Mouse (Mus musculus) CD4-positive, CD25-positive, alpha-beta regulatory T cell, adult 2 months (primary cell): ENCODE data around the gene Insig2.

ENCODE experiments used
- DNase-seq: peaks from one replicate; pipeline ENCODE4 v3.0.0-alpha.2; 2012; ENCODE audit warnings: low read depth, low spot score

Insig2 gene

DNA sequence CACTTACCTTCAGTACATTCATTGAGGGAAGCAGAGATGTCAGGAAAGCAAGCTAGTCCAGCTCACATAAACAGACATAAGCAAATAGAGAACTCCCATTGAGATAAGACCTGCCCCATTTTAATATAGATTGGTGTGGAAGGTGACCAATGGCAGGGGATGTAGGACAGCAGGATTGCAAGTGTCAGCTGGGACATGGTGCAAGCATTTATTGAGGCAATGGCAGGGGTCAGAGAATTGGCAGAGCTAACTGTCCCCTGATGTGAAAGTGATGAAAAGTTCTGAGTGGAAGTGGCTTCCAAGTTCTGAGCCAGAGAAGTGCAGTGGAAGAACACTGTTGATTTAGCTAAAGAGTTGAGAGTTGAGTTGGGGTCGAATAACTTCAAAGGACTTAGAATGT lies at the start of gene Insig2:
TSS of gene Insig2 (minus strand) at position 105 of the 400 bp plus-strand sequence.
- DNase-seq = no peak

DNA sequence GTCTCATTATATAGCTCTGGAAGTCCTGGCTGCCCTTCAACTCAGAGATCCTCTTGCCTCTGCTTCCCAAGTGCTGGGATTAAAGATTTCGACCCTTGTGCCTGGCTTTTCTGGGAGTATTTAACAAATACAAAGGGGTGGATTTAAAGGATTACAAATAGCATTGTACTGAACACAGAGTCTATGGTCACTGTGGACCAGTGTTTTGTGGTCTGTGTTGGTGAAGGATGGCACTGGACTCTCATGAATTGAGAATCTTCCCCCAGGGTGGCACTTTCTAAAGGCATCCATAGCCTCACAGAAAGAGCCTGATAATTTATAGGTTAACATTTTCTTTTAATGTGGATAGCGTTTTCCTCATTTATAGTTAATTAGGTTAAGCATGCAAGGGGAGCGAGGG lies 49.2 kb upstream of the Insig2 start:
- DNase-seq = no peak

DNA sequence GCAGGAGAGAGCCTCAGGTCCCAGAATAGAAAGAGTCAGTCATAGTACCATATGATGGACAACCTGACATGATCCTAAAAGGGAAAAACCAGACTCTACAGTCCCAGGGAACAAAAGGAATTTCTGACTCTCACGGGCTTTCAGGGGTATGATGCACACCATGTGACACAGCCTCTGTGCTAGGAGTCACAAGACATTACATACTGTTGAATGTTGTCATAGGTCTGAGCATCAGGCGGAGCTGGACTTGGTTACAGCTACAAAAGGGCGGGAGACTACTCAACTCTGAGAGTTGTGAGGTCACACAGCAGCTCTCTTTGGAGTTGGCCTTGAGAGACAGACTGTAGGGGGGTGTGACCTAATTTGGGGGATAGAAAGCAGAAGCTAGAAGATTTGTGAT lies 47.6 kb upstream of the Insig2 start:
- DNase-seq = no peak

DNA sequence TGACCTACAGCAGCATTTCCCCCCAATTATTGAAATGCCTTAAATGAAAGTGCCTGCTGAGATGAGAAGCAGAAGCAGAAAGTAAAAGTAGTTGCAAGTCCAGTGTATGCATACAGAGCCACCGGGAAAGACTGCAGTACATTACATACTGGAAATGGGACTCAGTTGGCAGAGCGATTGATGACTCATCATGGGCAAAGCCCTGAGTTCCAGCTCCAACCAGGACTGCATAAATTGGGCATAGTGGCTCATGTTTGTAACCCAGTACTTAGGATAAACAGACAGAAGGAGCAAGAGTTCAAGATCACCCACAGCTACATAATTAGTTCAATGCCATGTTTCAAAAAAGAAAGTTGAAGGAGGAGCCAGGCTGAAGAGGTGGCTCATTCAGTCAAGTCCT lies 45.5 kb upstream of the Insig2 start:
- DNase-seq = no peak

DNA sequence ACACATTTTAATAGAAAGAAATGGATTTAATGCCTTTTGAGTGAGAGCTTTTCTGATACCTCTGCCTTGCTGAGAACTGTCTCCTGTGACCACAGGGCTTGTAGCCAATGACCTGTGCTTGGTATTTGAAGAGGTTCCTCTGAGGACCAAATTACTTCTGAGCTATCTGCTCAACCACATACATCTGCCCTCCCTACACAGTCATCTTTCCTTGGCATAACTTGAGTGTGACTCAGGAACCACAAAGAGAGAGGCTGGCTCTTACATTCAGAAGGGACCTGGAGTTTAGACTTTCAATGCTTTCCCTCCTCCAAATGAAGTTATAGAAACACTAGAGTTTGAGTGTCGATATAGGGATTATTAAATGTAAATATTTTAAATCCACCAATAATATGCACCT lies 45.0 kb upstream of the Insig2 start:
- no peak for DNase-seq

DNA sequence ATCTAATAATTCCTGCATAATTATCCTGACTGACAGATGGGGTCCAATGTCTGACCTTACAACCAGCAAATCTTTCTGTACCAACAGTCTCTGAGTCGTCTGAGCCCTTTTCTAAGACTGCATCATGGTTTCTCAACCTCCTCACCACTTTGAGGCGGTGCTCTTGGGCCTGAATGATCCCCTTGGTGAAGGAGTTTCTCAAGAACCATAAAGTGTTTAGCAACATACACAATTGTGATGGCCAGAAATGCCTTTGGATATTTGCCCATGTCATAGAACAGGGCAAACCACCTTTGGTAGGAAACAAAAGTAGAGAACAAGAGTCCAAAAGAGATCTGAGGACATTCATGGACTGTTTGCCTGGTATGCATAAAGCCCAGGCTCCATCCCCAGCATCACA lies 41.2 kb upstream of the Insig2 start:
- DNase-seq = no peak

DNA sequence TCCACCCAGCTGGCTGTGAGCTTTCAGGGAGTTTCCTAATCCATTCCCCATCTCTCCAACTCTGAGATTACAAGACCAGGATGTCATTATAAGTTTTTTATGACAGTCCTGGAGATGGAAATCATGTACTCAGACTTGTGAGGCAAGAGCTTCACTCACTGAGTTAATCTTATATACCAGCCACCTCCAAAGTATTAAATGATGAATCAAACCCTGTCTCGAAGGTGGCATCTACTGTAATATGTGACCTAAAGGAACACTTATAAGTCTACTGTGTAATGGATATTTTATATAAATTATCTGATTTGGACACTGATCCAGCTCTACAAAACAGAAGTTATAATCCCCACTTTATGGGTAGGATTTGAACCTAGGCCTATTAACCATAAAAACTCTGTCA lies 40.3 kb upstream of the Insig2 start:
- DNase-seq = no peak

DNA sequence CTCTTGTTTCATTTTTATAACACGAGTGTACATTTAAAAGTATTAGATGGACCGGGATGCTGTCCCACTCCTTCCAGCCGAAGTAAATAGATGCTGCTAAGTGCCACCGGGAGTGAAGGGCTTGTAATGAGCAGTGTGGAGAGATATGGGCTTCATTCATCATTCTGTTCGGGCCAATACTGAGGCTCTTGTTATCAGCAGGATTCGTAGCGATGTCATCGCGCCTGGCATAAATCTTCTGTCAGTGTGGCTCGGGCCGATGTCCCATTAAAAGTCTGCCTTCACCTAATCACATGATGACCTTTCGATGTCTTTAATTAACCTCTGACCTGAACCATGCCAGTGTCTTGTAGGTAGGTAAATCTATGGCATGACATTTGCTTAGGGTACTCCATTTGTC lies 39.1 kb upstream of the Insig2 start:
- no peak for DNase-seq

DNA sequence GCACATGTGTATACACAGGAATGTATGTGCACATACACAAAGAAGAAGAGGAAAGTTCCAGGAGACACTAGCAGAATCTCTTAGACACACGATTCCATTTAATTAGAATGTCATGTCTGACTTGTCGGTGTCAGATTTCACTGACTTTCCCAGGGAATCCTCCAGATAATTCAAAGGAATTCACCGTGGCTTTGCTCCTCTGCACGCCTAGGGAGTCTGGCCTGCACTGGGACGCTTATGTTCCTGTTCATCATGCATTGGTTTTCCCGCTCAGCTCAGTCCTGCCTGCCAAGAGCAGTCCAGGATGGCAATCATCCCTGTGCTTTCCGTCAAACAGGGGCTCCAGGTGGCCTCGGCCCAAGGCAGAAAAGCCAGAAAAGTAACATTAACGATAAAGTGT lies 34.9 kb upstream of the Insig2 start:
- no peak for DNase-seq

DNA sequence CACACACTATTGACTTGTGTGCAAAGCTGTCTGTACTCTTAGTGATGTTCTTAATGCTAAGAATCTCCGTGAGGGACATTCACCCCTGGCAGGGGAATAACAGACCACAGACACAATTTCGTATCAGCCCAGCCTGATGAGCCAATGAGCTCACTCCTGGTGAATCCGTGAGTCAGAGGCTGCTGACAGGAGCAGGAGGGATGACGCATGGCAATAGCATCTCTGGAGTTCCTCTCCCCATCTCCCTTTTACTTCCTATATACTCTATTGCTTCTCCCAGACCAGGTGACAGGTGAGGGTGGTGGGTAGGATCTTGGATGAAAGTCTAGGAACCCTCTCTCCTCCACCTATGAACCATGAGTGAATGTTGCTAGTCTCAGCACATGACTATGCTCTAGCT lies 28.2 kb upstream of the Insig2 start:
- no peak for DNase-seq

DNA sequence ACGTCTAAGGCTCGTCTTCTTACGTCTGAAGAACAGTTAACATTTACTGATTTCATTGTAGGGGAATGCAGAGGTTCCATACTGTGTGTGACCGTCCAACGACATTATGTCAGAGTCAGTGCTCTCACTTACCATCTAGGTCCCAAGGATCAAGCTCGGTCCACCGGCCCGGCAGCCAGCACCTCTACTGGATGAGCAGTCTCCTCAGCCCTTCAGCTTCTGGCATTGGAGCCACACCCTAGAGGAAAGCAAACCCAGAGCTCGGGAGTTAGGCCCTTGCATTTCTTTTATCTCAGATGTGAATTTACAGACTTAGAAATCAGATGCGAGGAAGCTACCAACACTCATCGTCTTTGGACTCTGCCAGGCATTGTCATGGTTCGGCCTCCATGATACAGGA lies 27.3 kb upstream of the Insig2 start:
- DNase-seq = no peak

DNA sequence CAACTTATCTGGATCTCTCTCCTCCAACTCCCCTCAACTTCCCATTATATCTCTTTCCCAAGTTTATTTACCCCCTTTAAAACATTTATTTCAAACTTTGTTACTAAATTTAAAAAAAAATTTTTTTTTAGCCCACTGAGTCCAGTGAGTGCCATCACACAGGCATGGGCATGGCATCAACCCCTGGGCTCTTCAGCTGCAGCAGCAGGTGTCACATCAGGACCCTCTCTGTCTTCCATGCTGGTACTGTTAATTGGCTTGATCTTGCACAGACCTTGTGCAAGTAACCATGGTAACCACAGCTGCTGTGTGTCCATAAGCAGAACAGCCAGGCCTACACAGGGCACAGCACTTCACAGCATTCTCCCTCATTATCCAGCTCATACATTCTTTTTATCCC lies 21.4 kb upstream of the Insig2 start:
- no peak for DNase-seq

DNA sequence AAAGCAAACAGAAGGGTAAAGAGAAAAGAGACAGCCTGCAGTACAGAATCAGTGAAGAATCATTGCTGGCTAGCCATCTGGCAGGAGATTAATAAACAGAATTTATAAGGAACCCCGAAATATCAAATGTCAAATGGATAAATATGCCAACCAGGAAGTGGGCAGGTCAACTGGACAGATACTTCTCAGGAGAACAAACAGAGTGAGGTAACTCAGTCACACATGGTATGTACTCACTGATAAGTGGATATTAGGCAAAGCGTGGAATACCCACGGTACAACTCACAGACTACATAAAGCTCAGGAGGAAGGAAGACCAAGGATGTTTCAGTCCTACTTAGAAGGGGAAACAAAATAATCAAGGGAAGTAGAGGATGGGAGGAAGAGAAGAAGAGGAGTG lies 18.6 kb upstream of the Insig2 start:
- DNase-seq = no peak

DNA sequence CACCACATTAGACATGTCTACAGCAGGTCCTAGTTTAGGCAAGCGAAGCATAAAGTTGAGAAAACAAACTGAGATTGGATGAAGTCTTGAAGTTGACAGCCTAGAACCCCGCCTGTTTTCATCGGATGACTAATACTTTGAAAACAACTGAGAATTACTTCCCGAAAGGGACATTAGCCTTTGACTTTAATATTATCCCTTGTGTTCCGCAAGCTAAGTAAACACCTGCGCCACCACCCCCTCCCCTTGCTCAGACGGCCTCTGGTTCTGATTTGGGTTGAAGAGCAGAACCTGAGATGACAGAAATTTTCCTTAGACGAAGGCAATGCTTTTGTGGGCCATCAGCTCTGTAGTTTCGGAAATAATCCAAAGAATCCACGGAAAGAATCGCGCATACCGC lies 18.2 kb upstream of the Insig2 start:
- no peak for DNase-seq

DNA sequence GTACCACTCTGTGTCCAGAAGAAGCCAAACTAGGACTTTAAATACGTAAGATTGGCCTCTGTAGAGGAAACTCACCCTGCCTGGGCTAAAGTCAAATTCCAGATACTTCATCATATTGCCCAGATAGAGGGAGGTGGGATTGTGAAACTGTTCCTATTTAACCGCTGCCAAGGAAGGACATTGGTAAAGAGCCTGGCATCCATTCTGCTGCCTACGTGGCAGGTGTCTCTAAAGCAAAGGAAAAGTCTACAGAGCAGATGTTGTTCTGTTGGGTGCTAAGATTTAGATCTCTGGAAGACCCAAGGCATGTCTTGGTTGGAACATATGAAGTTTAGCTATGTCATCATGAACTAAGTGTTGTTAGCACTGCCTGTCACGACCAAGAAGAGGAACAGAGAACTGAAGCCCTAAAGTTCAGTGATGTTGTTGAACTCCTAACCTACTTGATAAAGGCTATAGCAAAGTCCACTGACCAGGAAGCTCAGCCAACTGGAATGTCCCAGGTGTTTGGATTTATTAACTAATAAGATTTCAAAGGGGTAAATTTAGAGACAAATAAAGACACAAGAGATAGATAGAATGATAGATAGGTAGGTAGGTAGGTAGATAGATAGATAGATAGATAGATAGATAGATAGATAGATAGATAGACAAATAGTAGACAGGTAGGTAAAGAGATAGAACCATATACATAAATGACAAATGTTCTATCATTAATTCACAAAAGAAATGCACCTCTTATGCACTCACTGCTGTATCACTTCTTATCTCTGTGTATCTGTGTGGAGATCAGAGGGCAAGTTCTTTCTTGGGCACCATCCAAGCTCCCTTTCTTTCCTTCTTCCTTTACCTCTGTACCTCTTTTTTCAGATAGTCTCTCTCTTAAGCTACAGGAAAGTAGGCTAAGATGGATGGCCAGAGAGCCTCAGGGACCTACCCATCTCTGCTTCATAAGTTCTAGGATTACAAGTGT lies 16.8 kb upstream of the Insig2 start:
- DNase-seq = no peak

DNA sequence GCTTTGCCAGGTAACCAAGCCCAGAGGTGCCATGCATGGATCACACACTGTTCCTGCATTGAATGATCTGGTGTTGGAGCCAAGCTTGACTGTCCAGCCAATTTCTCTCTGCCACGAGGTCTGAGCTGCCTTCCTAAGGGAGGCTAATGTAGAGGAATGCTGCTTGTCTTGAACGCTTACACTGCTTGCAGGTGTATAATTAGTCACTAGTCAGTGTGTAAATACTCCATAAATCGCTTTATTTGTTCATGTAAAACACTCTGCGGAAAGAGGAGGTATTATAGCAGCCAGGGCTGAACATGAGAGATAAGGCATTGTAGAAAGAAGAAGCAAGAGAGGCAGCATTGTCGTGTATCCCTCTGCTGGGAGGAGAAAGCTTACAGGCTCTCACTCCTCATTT lies 11.6 kb upstream of the Insig2 start:
- DNase-seq = no peak

DNA sequence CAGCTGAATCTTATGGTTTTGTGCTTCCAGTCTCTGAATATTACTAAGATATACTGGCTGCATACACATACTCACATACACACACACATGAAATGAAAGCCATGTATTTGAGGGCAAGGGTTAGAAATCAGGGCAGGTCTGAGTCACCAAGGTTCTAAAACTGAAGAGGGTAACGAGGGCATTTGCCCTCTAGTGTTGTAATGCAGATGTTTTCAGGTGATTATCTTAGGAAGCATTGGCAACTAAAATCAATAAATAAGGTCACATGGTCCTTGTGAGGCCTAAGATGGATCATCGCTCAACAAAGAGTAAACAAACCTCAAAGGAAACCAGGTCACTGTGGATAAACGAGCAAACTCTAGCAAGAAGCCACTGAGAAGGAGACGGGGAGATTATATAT lies 3.4 kb upstream of the Insig2 start:
- no peak for DNase-seq

DNA sequence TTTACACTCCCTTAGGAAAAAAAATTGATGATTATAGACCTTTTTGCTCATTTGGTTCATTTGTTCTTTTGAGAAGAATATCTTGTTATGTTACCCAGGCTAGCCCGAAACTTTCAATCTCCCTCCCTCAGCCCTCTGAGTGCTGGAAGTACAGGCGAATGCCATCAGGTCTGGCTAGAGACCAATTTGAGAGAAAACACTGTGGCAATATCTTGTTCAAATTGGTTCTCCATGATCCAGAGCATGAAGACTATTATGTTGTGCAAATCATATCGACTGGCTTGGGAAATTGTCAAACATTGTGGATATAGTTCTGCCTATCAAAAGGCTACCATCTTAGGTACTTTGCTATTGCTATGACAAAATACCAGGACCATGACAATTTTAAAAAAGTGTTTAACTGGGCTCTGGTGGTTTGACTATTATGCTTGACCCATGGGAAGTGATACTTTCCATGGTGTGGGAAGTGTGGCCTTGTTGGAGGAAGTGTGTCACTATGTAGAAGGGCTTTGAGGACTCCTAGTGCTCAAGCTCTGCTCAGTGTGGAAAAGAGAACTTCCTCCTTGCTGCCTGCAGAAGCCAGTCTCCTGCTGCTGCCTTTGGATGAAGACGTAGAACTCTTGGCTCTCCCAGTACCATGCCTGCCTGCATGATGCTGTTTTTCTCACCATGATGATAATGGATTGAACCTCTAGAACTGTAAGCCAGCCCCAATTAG lies 1.8 kb upstream of the Insig2 start:
- no peak for DNase-seq

DNA sequence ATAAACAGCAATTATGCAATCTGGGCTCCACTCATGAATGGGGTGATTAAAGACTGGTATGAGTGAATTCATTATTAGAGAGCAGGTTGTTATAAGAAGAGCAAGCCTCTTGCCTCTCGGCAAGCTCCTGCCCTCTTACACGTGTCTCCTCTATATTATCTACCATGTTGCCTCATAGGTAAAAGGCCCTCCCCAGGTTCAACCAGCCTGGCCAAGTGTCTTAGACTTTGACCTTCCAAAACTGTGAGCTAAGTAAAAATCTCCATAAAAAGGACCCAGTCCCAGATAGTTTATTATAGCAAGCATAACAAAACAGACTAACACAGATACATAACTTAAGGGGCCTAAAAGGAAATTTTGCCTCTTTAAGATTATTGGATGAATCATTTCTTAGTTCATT lies 1.8 kb downstream of the Insig2 start:
- no peak for DNase-seq

DNA sequence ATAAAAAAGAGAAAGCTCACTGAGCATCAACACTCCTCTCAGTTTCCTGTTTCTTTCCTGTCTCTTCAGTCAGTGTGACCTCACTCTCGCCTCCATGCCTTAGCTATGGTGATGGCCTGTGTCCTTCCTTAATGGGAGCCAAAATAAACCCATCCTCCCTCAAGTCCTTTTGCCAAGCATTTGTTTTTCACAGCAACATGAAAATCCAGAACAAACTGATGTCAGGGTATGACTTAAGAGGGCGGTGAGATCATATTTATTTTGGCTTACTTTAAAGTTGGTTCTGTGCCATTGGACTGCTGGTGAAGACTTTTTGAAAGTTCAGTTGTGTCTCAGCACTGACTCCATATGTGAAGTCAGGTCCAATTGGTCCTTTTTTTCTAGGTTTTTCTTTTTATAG lies 3.0 kb downstream of the Insig2 start:
- DNase-seq = no peak

DNA sequence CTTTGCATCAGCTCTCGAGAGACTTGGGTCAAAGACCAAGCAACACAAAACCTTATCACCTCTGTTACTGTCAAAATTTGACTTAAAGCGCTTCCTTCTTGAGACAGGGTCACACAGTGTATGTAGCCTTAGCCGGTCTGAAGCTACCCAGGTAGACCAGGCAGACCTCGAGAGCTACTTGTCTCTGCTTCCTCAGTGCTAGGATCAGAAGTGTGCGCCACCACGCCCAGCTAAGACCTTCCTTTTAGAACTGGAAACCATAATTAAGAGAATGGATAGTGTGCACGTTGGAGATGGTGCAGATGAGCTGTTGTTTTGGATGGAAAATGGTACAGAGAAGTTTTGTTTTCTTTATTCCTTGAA lies 4.2 kb downstream of the Insig2 start:
- DNase-seq = no peak

DNA sequence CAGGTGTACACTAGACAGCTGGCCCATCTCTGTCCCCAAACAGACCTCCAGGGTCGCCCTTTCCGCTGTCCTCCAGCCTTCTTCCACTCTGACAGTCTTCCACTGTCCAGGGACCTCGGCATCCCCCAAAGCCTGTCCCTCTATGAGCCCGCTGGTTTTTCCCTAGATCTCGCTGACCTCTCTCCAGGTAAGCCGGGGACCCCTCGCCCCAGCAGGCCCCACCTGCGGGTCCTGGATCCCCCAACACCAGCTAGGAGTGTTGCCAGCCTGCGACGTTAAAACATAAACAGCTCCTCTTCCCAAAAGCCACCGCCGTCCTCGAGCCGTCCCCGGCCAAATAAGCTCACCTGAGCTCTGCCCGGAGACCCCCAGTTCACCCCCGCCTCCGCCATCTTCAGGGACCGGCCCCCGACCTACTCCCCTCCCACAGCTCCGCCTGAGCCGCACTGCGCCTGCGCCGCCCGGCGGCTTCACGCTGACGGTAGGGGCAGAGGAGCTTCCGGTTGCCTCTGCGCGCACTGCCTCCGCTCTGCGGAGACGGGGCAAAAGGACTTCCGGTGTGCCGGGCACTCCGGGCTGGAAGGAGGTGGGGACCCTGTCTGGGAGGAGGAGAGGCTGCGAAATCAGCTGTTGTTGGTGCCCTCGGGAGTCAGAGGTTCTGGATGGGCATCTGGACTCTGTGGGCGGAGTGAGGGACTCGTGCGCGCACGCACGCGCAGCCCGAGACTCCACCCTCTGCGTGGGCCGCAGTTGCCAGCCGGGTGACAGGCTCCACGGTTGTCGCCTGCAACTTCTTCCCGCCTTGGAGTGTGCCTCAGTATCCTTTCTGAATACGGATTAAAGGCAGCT lies 4.8 kb downstream of the Insig2 start:
- DNase-seq = peak; percentile 97
